Mouse (Mus musculus): ENCODE measurements at regions not wholly inside any gene's neighbourhood (a gene's known extent, or its start where the extent isn't known, plus 50 kb on each side); places are given as distances from the start of the nearest gene placed in this dataset.

DNA sequence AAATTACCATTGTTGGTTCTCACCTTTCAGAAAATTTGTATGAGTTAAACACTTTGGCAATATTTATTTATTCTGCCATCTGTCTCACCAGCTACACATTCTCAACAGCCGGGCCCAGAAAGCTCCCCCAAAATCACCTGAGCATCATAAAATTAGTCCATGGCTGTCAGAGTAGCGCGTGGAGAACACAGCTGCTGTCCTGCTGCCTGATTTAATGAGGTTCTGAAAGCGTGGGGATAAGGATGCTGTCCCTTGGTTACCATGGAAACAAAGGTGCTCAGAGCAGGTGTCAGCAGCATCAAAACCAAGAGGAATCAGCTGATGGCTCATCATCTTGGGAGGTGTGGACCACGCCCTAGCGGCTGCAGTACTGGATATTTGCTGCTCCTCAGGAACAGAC lies 124.7 kb downstream of the Tex36 start:
- ATAC-seq (ENCODE audit: insufficient read depth, low read depth), result no peak

DNA sequence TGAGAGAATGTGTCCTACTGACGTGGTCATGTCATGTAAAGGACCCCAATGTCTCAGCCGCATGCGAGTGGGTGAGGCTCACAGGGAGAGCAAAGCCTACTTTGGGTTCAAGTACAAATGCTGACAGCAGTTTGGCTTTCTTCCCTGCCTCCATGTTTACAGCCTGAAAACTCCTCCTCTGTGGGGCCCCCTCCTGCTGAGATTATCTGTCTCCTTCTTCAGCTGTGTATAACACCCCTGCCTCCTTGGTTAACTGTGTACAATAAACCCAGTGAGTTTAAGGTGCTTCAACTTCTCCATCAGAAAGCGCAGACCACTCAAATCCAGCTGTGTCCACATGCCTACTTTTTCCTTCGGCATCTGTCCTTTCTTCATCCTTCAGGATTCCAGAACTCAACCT lies 130.3 kb downstream of the Tex36 start:
- DNase-seq (ENCODE audit: low spot score) (no peak), ATAC-seq (ENCODE audit: insufficient read depth, low read depth) (no peak)
- Histone ChIP-seq H3K4me1 (ENCODE audit: control insufficient read depth, insufficient read depth) (no peaks in the 10 kb centered on the region), H3K4me3 (ENCODE audit: low read depth, low read length) (no peak overlapping the region), H3K9ac (replicated peaks; ENCODE audit: low read depth, low read length) (no peak overlapping the region), H3K4me2 (ENCODE audit: low read depth, low read length) (no peak overlapping the region), H3K36me3 (replicated peaks; ENCODE audit: control insufficient read depth, insufficient read depth, low read length) (no peaks in the 10 kb centered on the region), H3K27me3 (ENCODE audit: control insufficient read depth, insufficient read depth, low read length) (no peaks in the 10 kb centered on the region), H3K9me3 (replicated peaks; ENCODE audit: control insufficient read depth, low read length) (no peaks in the 10 kb centered on the region), H3K27ac (ENCODE audit: low read depth) (no peak overlapping the region)
- no peak for TF ChIP-seq CTCF (IDR thresholded peaks at IDR 0.05; ENCODE audit: low read depth)
- TF ChIP-seq EP300 (IDR thresholded peaks at IDR 0.05; ENCODE audit: low read depth), result no peak
- 63% methylated on average over 5 of the region's 5 CpGs for WGBS

More for the DNA sequence above, 124.7 kb downstream of the Tex36 start:
- Histone ChIP-seq H3K36me3 (replicated peaks; ENCODE audit: control insufficient read depth, insufficient read depth, low read length) (no peaks in the 10 kb centered on the region), H3K4me3 (ENCODE audit: low read depth, low read length) (no peak overlapping the region), H3K4me2 (ENCODE audit: low read depth, low read length) (no peak overlapping the region), H3K4me1 (ENCODE audit: control insufficient read depth, insufficient read depth) (no peaks in the 10 kb centered on the region), H3K9ac (replicated peaks; ENCODE audit: low read depth, low read length) (no peak overlapping the region), H3K27ac (ENCODE audit: low read depth) (no peak overlapping the region), H3K27me3 (ENCODE audit: control insufficient read depth, insufficient read depth, low read length) (no peaks in the 10 kb centered on the region), H3K9me3 (replicated peaks; ENCODE audit: control insufficient read depth, low read length) (no peaks in the 10 kb centered on the region; the same call in 1 of the 2 replicates)
- DNase-seq (ENCODE audit: low spot score), result no peak
- TF ChIP-seq CTCF (IDR thresholded peaks at IDR 0.05; ENCODE audit: low read depth), result no peak
- no peak for TF ChIP-seq EP300 (IDR thresholded peaks at IDR 0.05; ENCODE audit: low read depth)
- 90% methylated on average over 6 of the region's 6 CpGs for WGBS

- H3K9ac ChIP-seq (replicated peaks; ENCODE audit: low read depth, low read length), result no peak overlapping the region
- 53% methylated on average over 3 of the region's 3 CpGs for WGBS
- no peak overlapping the region for H3K4me3 ChIP-seq (ENCODE audit: low read depth, low read length)
- H3K27me3 ChIP-seq (ENCODE audit: control insufficient read depth, insufficient read depth, low read length), result no peaks in the 10 kb centered on the region
- TF ChIP-seq CTCF (IDR thresholded peaks at IDR 0.05; ENCODE audit: low read depth) (no peak), EP300 (IDR thresholded peaks at IDR 0.05; ENCODE audit: low read depth) (no peak)
- DNase-seq (ENCODE audit: low spot score) (no peak), ATAC-seq (ENCODE audit: insufficient read depth, low read depth) (no peak)
- H3K27ac ChIP-seq (ENCODE audit: low read depth), result no peak overlapping the region
- no peaks in the 10 kb centered on the region for H3K9me3 ChIP-seq (replicated peaks; ENCODE audit: control insufficient read depth, low read length)
- H3K36me3 ChIP-seq (replicated peaks; ENCODE audit: control insufficient read depth, insufficient read depth, low read length), result no peaks in the 10 kb centered on the region
- H3K4me2 ChIP-seq (ENCODE audit: low read depth, low read length), result no peak overlapping the region
- no peaks in the 10 kb centered on the region for H3K4me1 ChIP-seq (ENCODE audit: control insufficient read depth, insufficient read depth)
Observed at GRCm38 (mm10) chr7:133470620-133470958, 131.4 kb downstream of the Tex36 start.

- no peak for ATAC-seq (ENCODE audit: insufficient read depth, low read depth)
- no peak for TF ChIP-seq CTCF (IDR thresholded peaks at IDR 0.05; ENCODE audit: low read depth)
- no peak for TF ChIP-seq EP300 (IDR thresholded peaks at IDR 0.05; ENCODE audit: low read depth)
- DNase-seq (ENCODE audit: low spot score), result no peak
- 29% methylated on average over 6 of the region's 6 CpGs for whole genome bisulfite sequencing
- Histone ChIP-seq H3K9me3 (replicated peaks; ENCODE audit: control insufficient read depth, low read length) (no peaks in the 10 kb centered on the region), H3K9ac (replicated peaks; ENCODE audit: low read depth, low read length) (no peak overlapping the region), H3K27ac (ENCODE audit: low read depth) (no peak overlapping the region), H3K27me3 (ENCODE audit: control insufficient read depth, insufficient read depth, low read length) (no peaks in the 10 kb centered on the region), H3K4me3 (ENCODE audit: low read depth, low read length) (no peak overlapping the region), H3K36me3 (replicated peaks; ENCODE audit: control insufficient read depth, insufficient read depth, low read length) (no peaks in the 10 kb centered on the region), H3K4me2 (ENCODE audit: low read depth, low read length) (no peak overlapping the region), H3K4me1 (ENCODE audit: control insufficient read depth, insufficient read depth) (no peaks in the 10 kb centered on the region)
Observed at GRCm38 (mm10) chr7:133469952-133470619, 131.9 kb downstream of the Tex36 start.

- 58% methylated on average over 3 of the region's 3 CpGs for WGBS
- Histone ChIP-seq H3K4me1 (ENCODE audit: control insufficient read depth, insufficient read depth) (no peaks in the 10 kb centered on the region), H3K4me3 (ENCODE audit: low read depth, low read length) (no peak overlapping the region), H3K27me3 (ENCODE audit: control insufficient read depth, insufficient read depth, low read length) (no peaks in the 10 kb centered on the region), H3K9me3 (replicated peaks; ENCODE audit: control insufficient read depth, low read length) (no peaks in the 10 kb centered on the region), H3K4me2 (ENCODE audit: low read depth, low read length) (no peak overlapping the region), H3K27ac (ENCODE audit: low read depth) (no peak overlapping the region), H3K9ac (replicated peaks; ENCODE audit: low read depth, low read length) (no peak overlapping the region), H3K36me3 (replicated peaks; ENCODE audit: control insufficient read depth, insufficient read depth, low read length) (no peaks in the 10 kb centered on the region)
- DNase-seq (ENCODE audit: low spot score) (no peak), ATAC-seq (ENCODE audit: insufficient read depth, low read depth) (no peak)
- TF ChIP-seq EP300 (IDR thresholded peaks at IDR 0.05; ENCODE audit: low read depth) (no peak), CTCF (IDR thresholded peaks at IDR 0.05; ENCODE audit: low read depth) (no peak)
Observed at GRCm38 (mm10) chr7:133469106-133469505, 132.9 kb downstream of the Tex36 start.

DNA sequence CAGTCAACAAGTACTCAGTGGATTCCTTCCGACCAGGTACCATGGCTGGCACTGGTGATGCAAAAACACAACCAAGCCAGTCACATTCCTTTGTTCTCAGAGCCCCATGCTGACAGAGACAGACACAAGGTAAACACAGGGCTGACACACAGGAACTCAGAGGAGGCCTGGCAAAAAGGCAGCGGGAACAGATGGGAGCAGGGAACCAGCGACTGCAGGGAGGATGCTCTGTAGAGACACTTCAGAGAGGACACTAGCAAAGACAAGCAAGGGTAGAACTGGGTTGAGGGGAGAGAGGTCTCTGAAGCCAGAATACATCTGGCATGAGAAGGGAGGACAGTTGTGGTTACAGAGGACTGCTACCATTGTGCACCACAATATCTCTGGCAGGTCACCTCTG lies 133.6 kb downstream of the Tex36 start:
- DNase-seq (ENCODE audit: low spot score), result no peak
- TF ChIP-seq EP300 (IDR thresholded peaks at IDR 0.05; ENCODE audit: low read depth) (no peak), CTCF (IDR thresholded peaks at IDR 0.05; ENCODE audit: low read depth) (no peak)
- H3K4me2 ChIP-seq (ENCODE audit: low read depth, low read length), result no peak overlapping the region
- no peaks in the 10 kb centered on the region for H3K4me1 ChIP-seq (ENCODE audit: control insufficient read depth, insufficient read depth)
- ATAC-seq (ENCODE audit: insufficient read depth, low read depth), result no peak
- no peaks in the 10 kb centered on the region for H3K9me3 ChIP-seq (replicated peaks; ENCODE audit: control insufficient read depth, low read length)
- H3K27me3 ChIP-seq (ENCODE audit: control insufficient read depth, insufficient read depth, low read length), result no peaks in the 10 kb centered on the region
- H3K27ac ChIP-seq (ENCODE audit: low read depth), result no peak overlapping the region
- no peaks in the 10 kb centered on the region for H3K36me3 ChIP-seq (replicated peaks; ENCODE audit: control insufficient read depth, insufficient read depth, low read length)
- H3K9ac ChIP-seq (replicated peaks; ENCODE audit: low read depth, low read length), result no peak overlapping the region
- 36% methylated on average over 3 of the region's 3 CpGs for WGBS
- no peak overlapping the region for H3K4me3 ChIP-seq (ENCODE audit: low read depth, low read length)

Data from heart, postnatal 0 days (tissue).